Mouse (Mus musculus) limb, embryonic 13.5 days (tissue): Measurements from ENCODE around the gene Gm9573. TPM values are rescaled to one million over a fixed set of nuclear protein-coding genes. Genes with fewer than 3 reads are reported as not detected.

Experiments
- ATAC-seq: fragments of 200-750 bp; cut with Nextera tagmentation; 2 replicates; pipeline ENCODE4 v1.8.0; 2017; ENCODE audit warnings: low read depth, moderate number of reproducible peaks, moderate TSS enrichment; ENCODE audit not compliant: low FRiP score
- H3K27ac ChIP-seq: fragments of 300-500 bp; sonication (generic); 2 replicates; pipeline ENCODE4 v1.5.1; 2015; ENCODE audit warnings: inconsistent platforms, mild to moderate bottlenecking, moderate library complexity
- H3K27me3 ChIP-seq: fragments of 300-500 bp; sonication (generic); 2 replicates; pipeline ENCODE4 v1.6.1; 2015; ENCODE audit warnings: mild to moderate bottlenecking, inconsistent platforms
- H3K36me3 ChIP-seq: fragments of 300-500 bp; sonication (generic); 2 replicates; pipeline ENCODE4 v1.6.1; 2015; ENCODE audit warnings: inconsistent platforms, mild to moderate bottlenecking, moderate library complexity
- H3K4me1 ChIP-seq: fragments of 300-500 bp; sonication (generic); 2 replicates; pipeline ENCODE4 v1.6.1; 2015; ENCODE audit warnings: inconsistent platforms
- H3K4me2 ChIP-seq: fragments of 300-500 bp; sonication (generic); replicated peaks from 2 replicates; pipeline ENCODE4 v1.6.1; 2015; ENCODE audit warnings: inconsistent platforms, mild to moderate bottlenecking, moderate library complexity
- H3K4me3 ChIP-seq: fragments of 300-500 bp; sonication (generic); 2 replicates; pipeline ENCODE4 v1.5.1; 2015; ENCODE audit warnings: moderate library complexity, mild to moderate bottlenecking, inconsistent platforms
- H3K9ac ChIP-seq: fragments of 300-500 bp; sonication (generic); 2 replicates; pipeline ENCODE4 v1.6.1; 2015; ENCODE audit warnings: mild to moderate bottlenecking, inconsistent platforms
- H3K9me3 ChIP-seq: fragments of 300-500 bp; sonication (generic); 2 replicates; pipeline ENCODE4 v1.6.1; 2016; ENCODE audit warnings: inconsistent platforms
- WGBS: fragments of 180-500 bp; shearing (Covaris S2); methylation state at CpG from one replicate; pipeline ENCODE4 v1.1.7; 2015; 5-methylcytosine and 5-hydroxymethylcytosine counted together
- polyA plus RNA-seq: library from polyadenylated mRNA; unstranded; fragments of >200 nt; fragmentation: Nextera tagmentation; extraction: Ambion mirVana; gene quantifications from 2 replicates; pipeline ENCODE4 v1.2.1, GENCODE M21; 2015

Gm9573 gene
- polyA plus RNA-seq, 1 experiment from 2014 or later = not detected

GRCm38 (mm10) chr17:35591731-35592130 lies 34.7 kb downstream of the Gm9573 start:
- no peak overlapping the region for H3K9ac ChIP-seq
- no peak overlapping the region for H3K27ac ChIP-seq
- no peak overlapping the region for H3K4me2 ChIP-seq
- 91% methylated on average over 15 of the region's 15 CpGs for WGBS
- 0 out of 2 replicates have a peak, but pooled peaks cover 4% of the 10 kb centered on the region for H3K27me3 ChIP-seq
- no peak for ATAC-seq
- H3K4me1 ChIP-seq = 0 out of 2 replicates have a peak, but pooled peaks cover 5% of the 10 kb centered on the region
- H3K36me3 ChIP-seq = no peaks in the 10 kb centered on the region
- peaks cover 3% of the 10 kb centered on the region; the same call in 1 of the 2 replicates for H3K9me3 ChIP-seq
- H3K4me3 ChIP-seq = no peak overlapping the region

GRCm38 (mm10) chr17:35591219-35591578 lies 35.2 kb downstream of the Gm9573 start:
- no peak overlapping the region for H3K4me2 ChIP-seq
- H3K4me1 ChIP-seq = 0 out of 2 replicates have a peak, but pooled peaks cover 5% of the 10 kb centered on the region
- H3K9me3 ChIP-seq = peaks cover 3% of the 10 kb centered on the region; the same call in 1 of the 2 replicates
- no peak overlapping the region for H3K9ac ChIP-seq
- ATAC-seq = no peak
- no peaks in the 10 kb centered on the region for H3K36me3 ChIP-seq
- H3K27ac ChIP-seq = no peak overlapping the region
- no peak overlapping the region for H3K4me3 ChIP-seq
- H3K27me3 ChIP-seq = 0 out of 2 replicates have a peak, but pooled peaks cover 4% of the 10 kb centered on the region
- WGBS = 95% methylated on average over 7 of the region's 7 CpGs

- H3K27me3 ChIP-seq = 0 out of 2 replicates have a peak, but pooled peaks cover 4% of the 10 kb centered on the region
- no peak overlapping the region for H3K4me3 ChIP-seq
- WGBS = 34% methylated on average over 21 of the region's 21 CpGs
- H3K9me3 ChIP-seq = peaks cover 3% of the 10 kb centered on the region; the same call in 1 of the 2 replicates
- no peaks in the 10 kb centered on the region for H3K36me3 ChIP-seq
- H3K4me1 ChIP-seq = 0 out of 2 replicates have a peak, but pooled peaks cover 5% of the 10 kb centered on the region
- H3K27ac ChIP-seq = no peak overlapping the region
- peak; percentile 78 for ATAC-seq
- H3K9ac ChIP-seq = no peak overlapping the region
- peak overlapping the region; percentile 45 for H3K4me2 ChIP-seq
These were observed 35.8 kb downstream of the Gm9573 start for GRCm38 (mm10) chr17:35590410-35591218.

- no peak overlapping the region for H3K27ac ChIP-seq
- ATAC-seq = no peak
- 0 out of 2 replicates have a peak, but pooled peaks cover 4% of the 10 kb centered on the region for H3K27me3 ChIP-seq
- H3K4me1 ChIP-seq = 0 out of 2 replicates have a peak, but pooled peaks cover 5% of the 10 kb centered on the region
- no peak overlapping the region for H3K9ac ChIP-seq
- peaks cover 3% of the 10 kb centered on the region; the same call in 1 of the 2 replicates for H3K9me3 ChIP-seq
- H3K4me3 ChIP-seq = no peak overlapping the region
- 41% methylated on average over 4 of the region's 4 CpGs for WGBS
- H3K36me3 ChIP-seq = no peaks in the 10 kb centered on the region
- H3K4me2 ChIP-seq = no peak overlapping the region
These were observed 38.0 kb downstream of the Gm9573 start for GRCm38 (mm10) chr17:35588387-35588786.

- H3K9ac ChIP-seq = no peak overlapping the region
- peaks cover 3% of the 10 kb centered on the region; the same call in 1 of the 2 replicates for H3K9me3 ChIP-seq
- no peak overlapping the region for H3K4me3 ChIP-seq
- H3K4me2 ChIP-seq = no peak overlapping the region
- 0 out of 2 replicates have a peak, but pooled peaks cover 5% of the 10 kb centered on the region for H3K4me1 ChIP-seq
- no peaks in the 10 kb centered on the region for H3K36me3 ChIP-seq
- no peak overlapping the region for H3K27ac ChIP-seq
- 0 out of 2 replicates have a peak, but pooled peaks cover 2% of the 10 kb centered on the region for H3K27me3 ChIP-seq
- ATAC-seq = no peak
- WGBS = 74% methylated on average over 1 of the region's 1 CpGs
These were observed 39.1 kb downstream of the Gm9573 start for GRCm38 (mm10) chr17:35587291-35587690.

GRCm38 (mm10) chr17:35584330-35584937 lies 42.0 kb downstream of the Gm9573 start:
- Histone ChIP-seq H3K27ac (no peak overlapping the region), H3K4me2 (peak overlapping the region; percentile 47), H3K9ac (no peak overlapping the region), H3K27me3 (no peaks in the 10 kb centered on the region), H3K4me1 (no peaks in the 10 kb centered on the region), H3K4me3 (no peak overlapping the region), H3K9me3 (peaks cover 3% of the 10 kb centered on the region; the same call in 1 of the 2 replicates), H3K36me3 (no peaks in the 10 kb centered on the region)
- 20% methylated on average over 16 of the region's 16 CpGs for WGBS
- ATAC-seq = 0 out of 2 replicates have a peak, but pooled peaks have one; percentile 32

GRCm38 (mm10) chr17:35582900-35583299 lies 43.5 kb downstream of the Gm9573 start:
- no peak overlapping the region for H3K27ac ChIP-seq
- H3K9ac ChIP-seq = no peak overlapping the region
- no peaks in the 10 kb centered on the region for H3K27me3 ChIP-seq
- no peaks in the 10 kb centered on the region for H3K4me1 ChIP-seq
- no peak overlapping the region for H3K4me2 ChIP-seq
- H3K9me3 ChIP-seq = peaks cover 3% of the 10 kb centered on the region; the same call in 1 of the 2 replicates
- ATAC-seq = no peak
- 95% methylated on average over 1 of the region's 1 CpGs for WGBS
- H3K4me3 ChIP-seq = no peak overlapping the region
- no peaks in the 10 kb centered on the region for H3K36me3 ChIP-seq

- peaks cover 24% of the 10 kb centered on the region for H3K27me3 ChIP-seq
- no peak overlapping the region for H3K27ac ChIP-seq
These were observed 48.2 kb downstream of the Gm9573 start for GRCm38 (mm10) chr17:35578211-35578610.

GRCm38 (mm10) chr17:35571477-35571876 lies 55.0 kb downstream of the Gm9573 start:
- H3K9me3 ChIP-seq = no peaks in the 10 kb centered on the region
- H3K9ac ChIP-seq = no peak overlapping the region
- no peaks in the 10 kb centered on the region for H3K36me3 ChIP-seq
- ATAC-seq = no peak
- peaks cover 10% of the 10 kb centered on the region for H3K4me1 ChIP-seq
- H3K4me3 ChIP-seq = no peak overlapping the region
- H3K27me3 ChIP-seq = peaks cover 52% of the 10 kb centered on the region
- H3K4me2 ChIP-seq = no peak overlapping the region
- H3K27ac ChIP-seq = no peak overlapping the region
- WGBS = 94% methylated on average over 7 of the region's 7 CpGs

More at GRCm38 (mm10) chr17:35578211-35578610, 48.2 kb downstream of the Gm9573 start:
- Histone ChIP-seq H3K4me3 (no peak overlapping the region), H3K36me3 (no peaks in the 10 kb centered on the region), H3K9me3 (no peaks in the 10 kb centered on the region), H3K4me1 (no peaks in the 10 kb centered on the region), H3K4me2 (no peak overlapping the region), H3K9ac (no peak overlapping the region)
- no peak for ATAC-seq
- WGBS = 19% methylated on average over 6 of the region's 6 CpGs

- Histone ChIP-seq H3K9ac (no peak overlapping the region), H3K4me1 (peaks cover 10% of the 10 kb centered on the region), H3K27me3 (peaks cover 54% of the 10 kb centered on the region), H3K27ac (no peak overlapping the region), H3K9me3 (no peaks in the 10 kb centered on the region), H3K4me3 (no peak overlapping the region), H3K4me2 (no peak overlapping the region), H3K36me3 (no peaks in the 10 kb centered on the region)
- 83% methylated on average over 14 of the region's 14 CpGs for WGBS
- no peak for ATAC-seq
These were observed 55.6 kb downstream of the Gm9573 start for GRCm38 (mm10) chr17:35570836-35571235.

- H3K27me3 ChIP-seq = peaks cover 45% of the 10 kb centered on the region
- H3K27ac ChIP-seq = no peak overlapping the region
- peak overlapping the region; percentile 32 for H3K4me3 ChIP-seq
- H3K4me1 ChIP-seq = peaks cover 10% of the 10 kb centered on the region
- H3K9ac ChIP-seq = peak overlapping the region; percentile 51
- WGBS = 3% methylated on average over 28 of the region's 28 CpGs
- H3K36me3 ChIP-seq = no peaks in the 10 kb centered on the region
- no peaks in the 10 kb centered on the region for H3K9me3 ChIP-seq
- 0 out of 2 replicates have a peak, but pooled peaks have one; percentile 54 for ATAC-seq
- H3K4me2 ChIP-seq = peak overlapping the region; percentile 62
These were observed 57.1 kb downstream of the Gm9573 start for GRCm38 (mm10) chr17:35569091-35569944.
